Mouse (Mus musculus) forelimb bud, embryonic 11.5 days (tissue): ENCODE results near the gene Tnfrsf9.

Source experiments
- DNase-seq: peaks from one replicate; pipeline ENCODE4 v3.0.0-alpha.2; 2012; ENCODE audit warnings: low read depth, low spot score

Gene Tnfrsf9

GRCm38 (mm10) chr4:150927789-150928188 is 13.4 kb downstream of the Tnfrsf9 start:
- no peak for DNase-seq

- DNase-seq = no peak
Measured at GRCm38 (mm10) chr4:150933503-150933902, 19.1 kb downstream of the Tnfrsf9 start.

- DNase-seq = no peak
Measured at GRCm38 (mm10) chr4:150937293-150938062, 23.1 kb downstream of the Tnfrsf9 start.

- no peak for DNase-seq
Measured at GRCm38 (mm10) chr4:150938063-150938452, 23.7 kb downstream of the Tnfrsf9 start.

- no peak for DNase-seq
Measured at GRCm38 (mm10) chr4:150939991-150940651, 25.8 kb downstream of the Tnfrsf9 start.

- no peak for DNase-seq
Measured at GRCm38 (mm10) chr4:150944707-150945106, 30.3 kb downstream of the Tnfrsf9 start.

GRCm38 (mm10) chr4:150950972-150951371 is 36.6 kb downstream of the Tnfrsf9 start:
- DNase-seq = no peak

GRCm38 (mm10) chr4:150956369-150957105 is 42.2 kb downstream of the Tnfrsf9 start:
- no peak for DNase-seq

GRCm38 (mm10) chr4:150957106-150957458 is 42.7 kb downstream of the Tnfrsf9 start:
- no peak for DNase-seq

- no peak for DNase-seq
Measured at GRCm38 (mm10) chr4:150958536-150958935, 44.2 kb downstream of the Tnfrsf9 start.

GRCm38 (mm10) chr4:150962231-150962630 is 47.9 kb downstream of the Tnfrsf9 start:
- DNase-seq = no peak

- DNase-seq = no peak
Measured at GRCm38 (mm10) chr4:150963711-150964110, 49.3 kb downstream of the Tnfrsf9 start.

GRCm38 (mm10) chr4:150964635-150965554 is 50.5 kb downstream of the Tnfrsf9 start:
- peak; percentile 81 for DNase-seq

- DNase-seq = no peak
Measured at GRCm38 (mm10) chr4:150965555-150965951, 51.2 kb downstream of the Tnfrsf9 start.

GRCm38 (mm10) chr4:150966556-150966955 is 52.2 kb downstream of the Tnfrsf9 start:
- peak; percentile 52 for DNase-seq

GRCm38 (mm10) chr4:150968956-150969355 is 54.6 kb downstream of the Tnfrsf9 start:
- no peak for DNase-seq

- no peak for DNase-seq
Measured at GRCm38 (mm10) chr4:150973264-150973663, 58.9 kb downstream of the Tnfrsf9 start.

GRCm38 (mm10) chr4:150975145-150975544 is 60.8 kb downstream of the Tnfrsf9 start:
- DNase-seq = no peak

GRCm38 (mm10) chr4:150978156-150978910 is 64.0 kb downstream of the Tnfrsf9 start:
- DNase-seq = no peak

GRCm38 (mm10) chr4:150979455-150979854 is 65.1 kb downstream of the Tnfrsf9 start:
- no peak for DNase-seq

GRCm38 (mm10) chr4:150980153-150980552 is 65.8 kb downstream of the Tnfrsf9 start:
- no peak for DNase-seq
